Mouse (Mus musculus) liver, embryonic 14.5 days (tissue): ENCODE data around the gene Fopnl. TPM values are rescaled to one million over a fixed set of nuclear protein-coding genes. Genes with fewer than 3 reads are reported as not detected.

Experiments used
- ATAC-seq: fragments of 200-750 bp; cut with Nextera tagmentation; 2 replicates; pipeline ENCODE4 v1.8.0; 2017; ENCODE audit warnings: moderate number of reproducible peaks, mild to moderate bottlenecking, moderate library complexity; ENCODE audit not compliant: insufficient read depth
- DNase-seq, 3 experiments: peaks; one replicate each; pipeline ENCODE4 v3.0.0-alpha.2; 2012 to 2013; ENCODE audit warnings: low read depth in 3 of 3, low spot score in 3 of 3
- H3K27ac ChIP-seq: fragments of 300-500 bp; sonication (generic); 2 replicates; pipeline ENCODE4 v1.5.1; 2014; ENCODE audit warnings: moderate library complexity, mild to moderate bottlenecking, control low read depth, inconsistent platforms
- H3K27me3 ChIP-seq: fragments of 300-500 bp; sonication (generic); 2 replicates; pipeline ENCODE4 v1.6.1; 2014; ENCODE audit warnings: mild to moderate bottlenecking, low read length, moderate library complexity; ENCODE audit not compliant: control insufficient read depth, insufficient read depth
- H3K36me3 ChIP-seq: fragments of 300-500 bp; sonication (generic); replicated peaks from 2 replicates; pipeline ENCODE4 v1.6.1; 2014; ENCODE audit warnings: low read depth; ENCODE audit not compliant: control insufficient read depth, insufficient read depth
- H3K4me1 ChIP-seq, 2 experiments: fragments of 200-500 bp in 1 of 2; fragments of 300-500 bp in 1 of 2; sonication (generic) in 1 of 2; replicated peaks; 2 replicates each; pipeline ENCODE4 v1.6.1; 2012 to 2014; ENCODE audit warnings: antibody characterized with exemption in 1 of 2, inconsistent platforms in 1 of 2, low read length in 1 of 2; ENCODE audit not compliant: control insufficient read depth in 2 of 2, insufficient read depth in 2 of 2
- H3K4me2 ChIP-seq: fragments of 300-500 bp; sonication (generic); 2 replicates; pipeline ENCODE4 v1.6.1; 2014; ENCODE audit warnings: low read depth, mild to moderate bottlenecking, control low read depth, moderate library complexity
- H3K4me3 ChIP-seq, 2 experiments: fragments of 200-500 bp in 1 of 2; fragments of 300-500 bp in 1 of 2; sonication (generic) in 1 of 2; 2 replicates each; pipeline ENCODE4 v1.5.1; 2012 to 2014; ENCODE audit warnings: low read depth in 2 of 2, low read length in 2 of 2, mild to moderate bottlenecking in 2 of 2, control low read depth in 1 of 2, inconsistent platforms in 1 of 2, moderate library complexity in 1 of 2; ENCODE audit not compliant: insufficient read depth in 1 of 2
- H3K9ac ChIP-seq: fragments of 300-500 bp; sonication (generic); replicated peaks from 2 replicates; pipeline ENCODE4 v1.6.1; 2014; ENCODE audit warnings: mild to moderate bottlenecking, control low read depth, moderate library complexity
- H3K9me3 ChIP-seq: fragments of 300-500 bp; sonication (generic); 2 replicates; pipeline ENCODE4 v1.6.1; 2016; ENCODE audit warnings: low read length, mixed read lengths; ENCODE audit not compliant: control insufficient read depth
- CTCF ChIP-seq: IDR thresholded peaks from 2 replicates; pipeline ENCODE4 v1.5.1; 2016; ENCODE audit warnings: antibody characterized with exemption, low read depth, control low read depth
- EP300 ChIP-seq: IDR thresholded peaks from 2 replicates; pipeline ENCODE4 v1.6.1; 2016; ENCODE audit warnings: antibody characterized with exemption, low read depth
- WGBS: fragments of 180-500 bp; shearing (Covaris S2); extraction: QIAGEN DNeasy Blood & Tissue Kit; methylation state at CpG from one replicate; pipeline ENCODE4 v1.1.7; 2014; ENCODE audit not compliant: insufficient replicate concordance; 5-methylcytosine and 5-hydroxymethylcytosine counted together
- polyA plus RNA-seq, 2 experiments: library from polyadenylated mRNA; depleted of rRNA in 1 of 2; stranded (reverse) in 1 of 2; unstranded in 1 of 2; fragments of >200 nt; fragmentation: Nextera tagmentation in 1 of 2; extraction: Ambion mirVana in 1 of 2; gene quantifications; 2 replicates each; pipeline versions ENCODE4 v1.2.1 to v1.2.3; 2012 to 2014

Gene Fopnl
- polyA plus RNA-seq (2012; rRNA removed) (18.5 and 23.7 TPM in 2 replicates), polyA plus RNA-seq (2014; fragmentation: Nextera tagmentation; extraction: Ambion mirVana) (66.6 and 72.4 TPM in 2 replicates)

DNA sequence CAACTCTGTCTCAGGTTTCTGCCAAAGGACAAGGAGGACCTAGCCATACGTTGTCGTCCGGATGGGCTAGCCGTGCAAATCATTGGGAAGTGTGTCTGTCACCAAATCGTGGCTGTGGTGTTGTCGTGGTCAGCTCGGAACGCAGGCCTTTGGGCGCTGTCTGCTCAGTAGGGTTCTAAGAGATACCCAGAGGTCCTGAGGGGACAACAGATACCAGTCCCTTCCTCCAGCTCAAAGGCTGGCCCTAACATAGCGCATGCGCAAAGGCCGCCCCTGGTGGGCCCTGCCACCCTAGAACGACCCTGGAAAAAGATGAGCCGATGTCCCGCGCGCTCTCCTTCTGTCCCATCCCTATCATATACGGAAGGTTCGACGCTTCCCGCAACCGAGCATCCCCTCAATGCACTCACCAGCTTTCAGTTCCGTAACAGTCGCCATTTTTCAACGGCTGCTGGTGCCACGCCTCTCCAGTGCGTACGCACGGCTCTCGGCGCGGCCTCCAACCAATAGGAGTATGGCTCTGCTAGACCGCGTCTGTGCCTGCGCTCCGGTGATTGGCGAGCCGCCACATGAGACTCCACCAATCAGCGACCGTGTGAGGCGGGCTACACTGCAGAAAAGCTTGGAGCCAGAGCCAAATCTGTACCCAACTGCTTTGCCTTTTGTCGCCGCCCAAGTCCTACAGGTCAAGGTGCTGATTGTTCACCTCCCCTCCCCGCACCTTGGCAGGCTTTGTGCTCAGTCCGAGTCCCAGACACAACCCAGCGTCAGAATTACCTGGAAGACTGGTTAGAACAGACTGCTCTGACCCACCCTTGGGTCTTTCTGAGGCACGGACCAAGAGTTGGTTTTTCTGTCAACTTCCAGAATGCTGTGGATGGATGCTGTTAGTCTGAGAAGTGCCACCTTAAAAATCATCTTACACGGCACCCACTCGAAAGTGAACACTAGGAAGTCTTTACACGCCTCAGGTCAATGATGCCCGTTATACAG lies at the start of gene Fopnl:
TSS of gene Fopnl (minus strand) at position 522 of the 993 bp plus-strand sequence.
- Histone ChIP-seq H3K9me3 (no peaks in the 10 kb centered on the region), H3K36me3 (peaks cover 12% of the 10 kb centered on the region), H3K4me3 (peak within 1 kb of the TSS; percentile 86 to 97), H3K27me3 (no peaks in the 10 kb centered on the region), H3K4me1 (peaks cover 8 to 11% of the 10 kb centered on the region in 2 experiments), H3K4me2 (peak within 1 kb of the TSS; percentile 92), H3K27ac (peak within 1 kb of the TSS; percentile 66), H3K9ac (peak within 1 kb of the TSS; percentile 86)
- ATAC-seq (peak; percentile 100), DNase-seq (peak; percentile 93 to 94 (median 93))
- peak; percentile 21 for TF ChIP-seq CTCF
- no peak for TF ChIP-seq EP300
- 2% methylated on average over 51 of the region's 51 CpGs for WGBS

DNA sequence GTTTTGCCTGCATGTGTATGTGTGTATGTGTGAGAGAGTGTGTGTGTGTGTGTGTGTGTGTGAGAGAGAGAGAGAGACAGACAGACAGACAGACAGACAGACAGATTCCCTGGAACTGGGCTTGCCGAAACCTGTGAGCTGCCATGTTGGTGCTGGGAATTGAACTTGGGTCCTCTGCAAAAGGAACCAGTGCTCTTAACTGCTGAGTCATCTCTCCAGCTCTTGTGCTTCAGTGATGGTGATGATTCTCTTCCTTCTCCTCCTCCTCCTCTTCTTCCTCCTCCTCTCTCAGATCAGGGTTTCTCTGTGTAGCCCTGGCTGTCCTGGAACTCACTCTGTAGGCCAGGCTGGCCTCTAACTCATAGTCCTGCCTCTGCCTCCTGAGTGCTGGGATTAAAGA lies 48.8 kb upstream of the Fopnl start:
- TF ChIP-seq EP300: no peak
- TF ChIP-seq CTCF: no peak
- no peaks in the 10 kb centered on the region for H3K9me3 ChIP-seq
- no peaks in the 10 kb centered on the region for H3K36me3 ChIP-seq
- no peak for ATAC-seq
- WGBS: 76% methylated on average over 1 of the region's 1 CpGs
- no peak overlapping the region for H3K9ac ChIP-seq
- no peak overlapping the region for H3K27ac ChIP-seq
- H3K4me2 ChIP-seq: no peak overlapping the region
- no peak overlapping the region for H3K4me3 ChIP-seq
- no peak for DNase-seq
- H3K27me3 ChIP-seq: no peaks in the 10 kb centered on the region
- H3K4me1 ChIP-seq: peaks cover 4 to 28% of the 10 kb centered on the region in 2 experiments

DNA sequence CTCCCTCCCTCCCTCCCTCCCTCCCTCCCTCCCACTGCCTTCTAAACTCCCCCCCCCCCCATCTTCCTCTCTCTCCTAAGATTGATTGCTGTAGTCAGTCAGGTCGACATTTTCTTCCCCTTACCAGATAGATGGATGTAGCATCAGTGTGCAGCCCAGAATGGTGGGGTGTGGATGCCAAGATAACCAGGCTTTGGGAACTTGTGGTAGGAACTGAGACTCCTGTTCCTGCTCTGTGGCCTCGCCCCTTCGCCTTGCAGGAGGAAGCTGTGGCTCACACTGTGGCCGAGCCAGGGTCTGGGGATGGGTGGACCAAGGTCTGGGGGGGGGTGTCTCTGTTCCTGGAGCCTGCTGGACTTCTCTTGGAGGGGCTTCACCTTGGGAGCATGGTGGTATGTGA lies 48.3 kb upstream of the Fopnl start:
- no peak for DNase-seq
- WGBS: 19% methylated on average over 4 of the region's 4 CpGs
- ATAC-seq: no peak
- no peak overlapping the region for H3K9ac ChIP-seq
- H3K27me3 ChIP-seq: no peaks in the 10 kb centered on the region
- H3K4me2 ChIP-seq: no peak overlapping the region
- H3K4me3 ChIP-seq: no peak overlapping the region
- no peak overlapping the region for H3K27ac ChIP-seq
- H3K36me3 ChIP-seq: no peaks in the 10 kb centered on the region
- peaks cover 4 to 30% of the 10 kb centered on the region in 2 experiments for H3K4me1 ChIP-seq
- no peaks in the 10 kb centered on the region for H3K9me3 ChIP-seq
- TF ChIP-seq CTCF: no peak
- no peak for TF ChIP-seq EP300

DNA sequence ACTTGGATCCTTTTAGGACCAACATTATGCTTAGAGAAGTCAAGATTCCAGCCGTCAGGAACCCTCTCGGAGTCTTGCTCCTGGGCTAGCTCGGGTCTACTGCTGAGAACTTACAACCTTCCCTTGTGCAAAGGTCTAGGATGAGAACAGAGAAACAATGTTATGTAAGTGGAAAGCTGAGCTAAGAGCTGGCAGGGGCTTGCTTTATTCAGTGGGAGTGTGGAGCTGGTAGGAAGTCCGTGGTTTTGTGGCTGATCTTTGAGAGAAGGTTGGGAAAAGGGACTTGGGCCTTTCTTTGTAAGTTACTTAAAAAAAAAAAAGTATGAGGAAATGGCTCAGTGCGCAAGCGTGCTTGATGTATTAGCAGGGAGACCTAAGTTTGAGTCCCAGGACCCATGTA lies 46.9 kb upstream of the Fopnl start:
- WGBS: 54% methylated on average over 6 of the region's 6 CpGs
- peaks cover 4 to 30% of the 10 kb centered on the region in 2 experiments for H3K4me1 ChIP-seq
- H3K36me3 ChIP-seq: no peaks in the 10 kb centered on the region
- H3K4me2 ChIP-seq: no peak overlapping the region
- no peak overlapping the region for H3K4me3 ChIP-seq
- H3K27me3 ChIP-seq: no peaks in the 10 kb centered on the region
- TF ChIP-seq EP300 (no peak), CTCF (no peak)
- DNase-seq: no peak
- no peak for ATAC-seq
- no peak overlapping the region for H3K9ac ChIP-seq
- H3K27ac ChIP-seq: no peak overlapping the region
- H3K9me3 ChIP-seq: no peaks in the 10 kb centered on the region

DNA sequence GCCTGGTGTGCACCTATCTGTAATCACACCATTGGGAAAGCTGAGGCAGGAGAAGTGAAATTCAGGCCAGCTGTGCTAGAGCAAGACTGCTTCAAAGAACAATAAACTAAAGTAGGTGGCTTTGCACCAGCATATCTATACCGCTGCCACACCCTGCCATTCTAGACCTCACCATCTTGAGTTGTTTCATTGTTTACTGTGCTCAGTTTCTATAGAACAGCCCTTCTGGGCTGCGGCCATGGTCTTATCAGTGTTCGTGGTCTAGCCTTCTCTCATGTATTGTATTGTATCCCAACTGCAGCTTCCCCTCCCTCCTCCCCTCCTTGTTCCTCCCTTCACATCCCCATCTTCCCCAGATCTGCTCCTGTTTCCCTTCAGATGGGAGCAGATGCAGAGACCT lies 46.3 kb upstream of the Fopnl start:
- Histone ChIP-seq H3K36me3 (no peaks in the 10 kb centered on the region), H3K4me2 (peak overlapping the region; percentile 18; the same call in 1 of the 2 replicates), H3K27ac (no peak overlapping the region), H3K4me1 (peaks cover 4 to 31% of the 10 kb centered on the region in 2 experiments), H3K9me3 (no peaks in the 10 kb centered on the region), H3K27me3 (no peaks in the 10 kb centered on the region), H3K4me3 (no peak overlapping the region), H3K9ac (no peak overlapping the region)
- ATAC-seq (no peak), DNase-seq (no peak)
- 25% methylated on average over 3 of the region's 3 CpGs for WGBS
- TF ChIP-seq EP300 (no peak), CTCF (no peak)
